Mouse (Mus musculus): ENCODE results near the gene Tcf15.

Gene Tcf15

DNA sequence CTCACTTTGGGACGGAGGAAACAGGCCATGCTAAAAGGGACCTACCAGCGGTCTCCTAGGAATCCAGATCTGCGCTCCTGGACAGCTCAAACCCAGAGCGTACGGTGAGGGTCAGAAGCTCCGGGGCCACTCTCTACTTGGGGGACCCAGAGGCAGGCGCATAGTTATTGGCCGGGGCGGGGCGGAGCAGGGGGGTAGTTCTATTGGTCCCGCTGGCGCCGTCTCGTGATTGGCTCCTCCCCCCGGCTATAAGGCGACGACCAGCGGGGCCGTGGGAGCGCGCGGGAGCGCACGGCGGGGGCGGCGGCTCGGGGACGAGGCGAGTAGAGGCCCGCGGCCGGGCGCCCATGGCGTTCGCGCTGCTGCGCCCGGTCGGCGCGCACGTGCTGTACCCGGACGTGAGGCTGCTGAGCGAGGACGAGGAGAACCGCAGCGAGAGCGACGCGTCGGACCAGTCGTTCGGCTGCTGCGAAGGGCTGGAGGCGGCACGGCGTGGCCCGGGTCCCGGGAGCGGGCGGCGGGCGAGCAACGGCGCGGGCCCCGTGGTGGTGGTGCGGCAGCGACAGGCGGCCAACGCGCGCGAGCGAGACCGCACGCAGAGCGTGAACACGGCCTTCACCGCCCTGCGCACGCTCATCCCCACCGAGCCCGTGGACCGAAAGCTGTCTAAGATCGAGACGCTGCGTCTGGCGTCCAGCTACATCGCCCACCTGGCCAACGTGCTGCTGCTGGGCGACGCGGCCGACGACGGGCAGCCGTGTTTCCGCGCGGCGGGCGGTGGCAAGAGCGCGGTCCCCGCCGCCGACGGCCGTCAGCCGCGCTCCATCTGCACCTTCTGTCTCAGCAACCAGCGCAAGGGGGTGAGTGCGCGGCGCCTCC is at the start of gene Tcf15:
Gene Tcf15 (plus strand): TSS at position 283 of the 879 bp plus-strand sequence.
- no peak for DNase-seq (ENCODE audit: low spot score)

DNA sequence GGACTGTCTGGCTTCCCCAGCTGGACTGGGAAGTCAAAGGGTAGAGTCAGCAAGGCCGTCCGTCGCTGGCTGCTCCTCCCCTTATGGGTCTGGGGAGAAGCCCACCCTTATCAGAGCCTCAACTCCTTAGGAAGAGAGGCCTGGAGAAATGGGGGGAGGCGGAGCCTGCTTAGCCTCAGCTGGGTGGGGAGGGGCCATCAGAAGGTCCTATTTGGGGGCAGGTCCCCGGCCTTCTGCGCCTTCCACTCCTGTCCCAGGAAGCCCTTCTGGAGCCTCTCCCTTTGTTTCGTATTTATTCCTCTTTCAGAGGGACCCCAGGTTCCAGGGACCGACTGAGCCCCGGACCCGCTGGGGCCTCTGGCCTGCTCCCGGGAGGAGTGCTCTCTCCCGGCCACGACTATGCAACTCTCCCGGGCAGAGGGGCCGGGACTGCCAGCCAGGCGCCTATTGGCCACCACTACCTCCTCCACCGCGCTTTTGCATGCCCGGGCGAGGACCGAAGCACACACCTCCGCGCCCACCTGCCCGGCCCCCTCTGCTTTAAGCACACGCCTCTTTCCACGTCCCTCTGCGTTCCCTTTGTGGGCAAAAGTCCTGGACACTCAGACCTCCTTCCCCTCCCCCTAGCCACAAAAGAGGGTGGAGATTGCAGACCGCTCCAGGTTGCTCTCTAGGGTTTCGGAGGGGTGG is 48.4 kb upstream of the Tcf15 start:
- DNase-seq (ENCODE audit: low spot score), result no peak

DNA sequence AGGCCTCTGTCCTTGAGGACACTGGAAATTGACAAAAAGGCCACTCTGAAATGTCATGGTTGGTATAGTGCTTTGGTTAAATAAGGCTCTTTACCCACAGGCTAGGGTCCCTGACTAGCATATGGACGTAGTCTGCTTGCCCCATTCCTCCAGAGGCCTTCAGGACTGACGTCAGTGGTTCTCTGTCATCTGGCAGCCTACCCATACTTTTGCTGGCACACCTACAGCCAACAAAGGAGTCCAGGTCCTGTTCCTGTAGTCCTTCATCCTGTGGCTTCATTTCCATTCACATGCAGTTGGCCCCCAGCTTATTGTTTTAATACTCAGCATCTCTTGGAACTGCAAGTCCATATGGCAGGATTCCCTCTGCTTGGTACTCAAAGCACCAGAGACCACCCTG is 46.4 kb upstream of the Tcf15 start:
- no peak for DNase-seq (ENCODE audit: low spot score)

DNA sequence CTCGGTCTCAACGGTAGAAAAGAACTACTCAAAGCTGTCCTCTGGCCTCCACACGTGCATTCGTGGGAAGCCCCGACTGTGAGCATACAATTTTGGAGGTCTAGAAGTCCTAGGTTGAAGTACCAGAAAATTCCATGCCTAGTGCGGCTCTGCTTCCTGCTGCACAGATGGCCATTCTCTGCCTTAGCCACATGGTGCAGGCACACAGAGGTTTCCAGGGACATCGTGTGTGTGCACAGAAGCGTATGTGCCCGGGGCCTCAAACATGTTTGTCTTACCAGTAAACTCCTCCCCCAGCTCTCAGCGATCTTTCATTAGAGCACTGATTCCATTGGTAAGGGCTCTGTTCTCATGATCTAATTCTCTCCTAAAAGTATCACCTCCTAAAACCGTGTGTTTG is 45.4 kb upstream of the Tcf15 start:
- DNase-seq (ENCODE audit: low spot score), result no peak

DNA sequence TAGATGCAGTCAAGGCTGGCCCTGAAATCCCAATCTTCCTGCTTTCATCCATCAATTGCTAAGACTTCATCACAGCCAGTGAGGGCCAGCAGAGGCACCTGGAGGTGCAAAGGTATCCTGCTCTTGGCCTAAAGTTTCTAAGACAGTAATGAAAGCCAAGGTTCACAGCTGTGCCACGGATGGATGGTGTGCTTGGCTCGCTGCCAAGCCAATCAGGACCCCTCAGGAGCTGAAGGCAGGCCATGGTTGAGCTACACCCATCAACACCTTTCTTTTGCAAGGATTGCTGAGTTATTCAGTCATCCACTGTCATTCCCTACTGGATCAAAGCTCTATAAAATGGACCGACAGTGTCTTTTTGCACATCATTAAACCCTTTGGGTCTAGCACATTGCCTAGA is 43.8 kb upstream of the Tcf15 start:
- DNase-seq (ENCODE audit: low spot score), result no peak

DNA sequence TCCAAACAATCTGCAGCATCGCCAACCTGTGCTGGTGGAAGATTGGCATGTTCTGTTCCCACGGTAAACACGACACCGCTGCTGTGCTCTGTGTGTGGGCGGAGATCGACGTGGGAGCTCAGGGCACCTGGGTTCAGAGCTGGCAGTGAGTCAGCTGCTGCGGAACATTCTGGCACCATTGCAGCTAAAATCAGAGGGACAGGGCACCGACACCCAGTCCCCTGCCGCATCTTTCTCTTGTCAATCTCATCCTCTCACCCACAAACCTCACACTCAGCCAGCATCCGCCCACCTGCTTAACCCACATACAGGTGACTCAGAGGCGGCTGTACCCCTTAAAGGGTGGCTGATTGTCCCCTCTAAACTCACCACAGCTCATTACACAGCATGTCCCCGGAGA is 41.6 kb upstream of the Tcf15 start:
- DNase-seq (ENCODE audit: low spot score), result no peak

DNA sequence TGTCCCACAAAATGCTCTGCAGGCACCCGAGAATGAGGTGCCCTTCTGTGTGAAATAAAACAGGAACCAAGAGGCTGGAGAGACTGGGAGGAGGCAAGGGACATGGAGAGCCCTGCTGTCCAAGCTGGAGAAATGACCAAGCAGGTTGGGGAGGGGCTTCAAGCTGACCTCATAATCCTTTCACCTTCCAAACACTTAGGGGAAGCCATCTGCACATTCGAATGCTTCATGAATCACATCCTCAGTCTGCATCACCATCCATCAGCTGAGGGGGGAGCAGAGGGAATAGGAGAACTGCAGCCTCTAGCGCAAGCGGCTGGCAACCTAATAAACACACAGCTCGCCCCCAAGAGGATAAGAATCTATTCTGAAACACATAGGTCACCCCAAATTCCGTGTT is 41.0 kb upstream of the Tcf15 start:
- no peak for DNase-seq (ENCODE audit: low spot score)

DNA sequence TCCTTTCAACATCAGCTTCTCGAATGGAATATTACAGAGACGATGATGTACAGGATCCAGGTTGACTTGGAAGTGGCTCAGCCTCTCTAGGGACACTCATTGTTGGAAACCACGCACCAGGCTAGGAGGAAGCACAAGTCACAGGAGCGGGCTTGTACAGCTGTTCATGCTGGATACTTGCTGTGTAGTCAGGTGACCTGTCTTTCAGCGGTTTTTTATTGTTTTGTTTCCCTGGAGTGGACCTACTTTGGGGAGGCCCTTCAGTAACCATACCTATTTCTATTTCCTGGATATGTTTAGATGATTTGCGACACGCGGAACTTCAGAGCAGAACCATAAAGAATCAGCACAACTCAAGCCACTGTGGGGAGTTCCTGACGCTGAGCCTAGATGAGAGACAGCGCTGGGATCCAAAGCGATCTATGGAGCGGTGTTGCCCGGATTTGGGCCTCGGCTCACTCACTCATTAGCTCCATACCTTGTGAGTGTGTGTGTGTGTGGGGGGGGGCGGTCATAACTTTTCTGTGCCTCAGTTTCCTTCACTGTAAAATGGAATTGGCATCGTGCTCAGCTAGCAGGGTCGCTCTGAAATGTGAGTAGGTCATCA is 38.5 kb upstream of the Tcf15 start:
- DNase-seq (ENCODE audit: low spot score), result no peak

DNA sequence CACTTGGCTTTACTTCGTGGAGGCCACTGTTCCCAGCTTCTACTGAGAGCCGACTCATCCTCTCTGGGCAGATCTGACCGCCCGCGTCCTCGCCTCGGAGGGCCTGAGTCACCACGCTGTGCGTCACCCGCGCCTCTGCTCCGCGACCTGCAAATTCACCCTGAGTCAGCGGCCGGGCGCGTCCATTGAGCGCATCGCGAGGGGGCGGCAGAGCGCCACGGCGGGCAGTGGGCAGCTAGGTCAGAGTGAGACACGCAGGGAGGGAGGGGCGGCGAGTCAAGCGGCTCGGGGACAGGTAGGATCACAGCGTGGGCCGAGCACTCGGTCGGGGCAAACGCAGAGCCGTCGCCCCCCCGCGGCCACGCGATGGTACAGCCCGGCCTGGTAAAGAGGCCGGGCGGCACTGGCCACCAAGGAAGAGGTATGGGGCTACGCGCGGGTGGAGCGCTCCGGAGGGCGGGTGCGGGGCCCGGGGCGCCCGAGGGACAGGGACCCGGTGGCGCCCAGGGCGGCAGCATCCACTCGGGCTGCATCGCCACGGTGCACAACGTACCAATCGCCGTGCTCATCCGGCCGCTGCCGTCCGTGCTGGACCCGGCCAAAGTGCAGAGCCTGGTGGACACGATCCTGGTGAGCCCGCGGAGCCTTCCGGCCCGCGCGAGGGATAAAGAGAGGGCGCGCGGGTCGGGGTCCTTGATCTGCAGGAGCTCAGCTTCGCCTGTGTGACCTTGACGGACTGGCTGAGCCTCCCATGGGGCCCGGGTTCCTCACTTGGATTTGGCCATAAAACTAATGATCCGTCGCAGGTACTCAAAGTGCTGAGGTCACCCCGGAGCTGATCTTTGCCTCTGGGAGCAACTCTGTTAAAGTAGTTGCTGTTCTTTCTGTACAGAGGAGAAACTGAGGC is 37.8 kb upstream of the Tcf15 start, which contains the start of gene Srxn1:
Gene Srxn1 (plus strand): TSS at position 199 of the 907 bp plus-strand sequence.
- DNase-seq (ENCODE audit: low spot score), result peak; percentile 63

DNA sequence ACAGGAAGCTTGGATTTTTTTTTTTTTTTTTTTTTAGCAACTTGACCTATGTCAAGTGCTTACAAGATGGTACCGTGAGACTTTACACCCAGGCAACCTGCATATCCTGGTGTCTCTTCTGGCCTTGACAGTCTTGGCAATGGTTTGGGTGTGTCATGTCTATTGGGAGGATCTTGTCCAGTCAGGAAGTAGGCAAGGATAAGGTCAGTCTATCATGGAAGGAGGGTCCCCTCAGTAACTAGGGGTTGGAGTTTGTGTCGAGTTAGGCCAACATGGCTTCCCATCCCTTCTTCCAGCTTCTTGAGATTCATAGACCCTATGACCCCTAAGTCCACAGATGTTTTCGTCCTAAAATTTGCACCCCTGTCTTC is 37.2 kb upstream of the Tcf15 start:
- no peak for DNase-seq (ENCODE audit: low spot score)

DNA sequence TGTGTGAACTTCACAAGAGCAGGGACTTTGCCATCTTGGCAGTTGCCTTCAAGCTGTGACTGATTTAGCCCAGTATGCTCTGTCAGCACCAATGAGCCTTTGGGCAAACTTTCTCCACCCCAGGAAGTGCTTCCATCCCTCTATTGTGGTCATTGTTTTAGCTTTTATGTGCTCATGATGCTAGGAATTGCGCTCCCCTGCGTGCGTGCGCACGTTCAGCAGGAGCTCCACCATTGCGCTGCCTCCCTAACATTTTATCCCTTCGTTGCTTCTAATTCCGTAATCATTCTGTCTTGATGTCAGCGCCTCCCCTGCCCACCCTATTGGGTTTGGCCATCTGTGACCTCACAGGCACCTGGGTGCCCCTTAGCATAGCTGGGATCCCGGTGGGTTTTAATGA is 36.8 kb upstream of the Tcf15 start:
- DNase-seq (ENCODE audit: low spot score), result no peak

DNA sequence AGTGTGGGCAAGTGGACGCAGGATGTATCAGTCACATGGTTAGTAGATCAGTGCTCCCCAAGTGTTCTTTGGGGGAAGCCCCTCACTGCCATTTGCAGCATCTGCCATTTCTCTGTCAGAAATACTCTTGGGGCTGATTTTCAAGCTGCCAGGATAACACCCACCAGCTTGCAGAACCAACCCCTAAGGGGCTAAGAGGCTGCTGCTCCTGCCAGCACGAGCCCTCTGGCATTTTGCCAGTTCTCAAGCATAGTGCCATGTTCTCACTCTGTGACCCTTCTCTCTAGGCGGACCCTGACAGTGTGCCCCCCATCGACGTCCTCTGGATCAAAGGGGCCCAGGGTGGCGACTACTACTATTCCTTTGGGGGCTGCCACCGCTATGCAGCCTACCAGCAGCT is 34.7 kb upstream of the Tcf15 start:
- no peak for DNase-seq (ENCODE audit: low spot score)

DNA sequence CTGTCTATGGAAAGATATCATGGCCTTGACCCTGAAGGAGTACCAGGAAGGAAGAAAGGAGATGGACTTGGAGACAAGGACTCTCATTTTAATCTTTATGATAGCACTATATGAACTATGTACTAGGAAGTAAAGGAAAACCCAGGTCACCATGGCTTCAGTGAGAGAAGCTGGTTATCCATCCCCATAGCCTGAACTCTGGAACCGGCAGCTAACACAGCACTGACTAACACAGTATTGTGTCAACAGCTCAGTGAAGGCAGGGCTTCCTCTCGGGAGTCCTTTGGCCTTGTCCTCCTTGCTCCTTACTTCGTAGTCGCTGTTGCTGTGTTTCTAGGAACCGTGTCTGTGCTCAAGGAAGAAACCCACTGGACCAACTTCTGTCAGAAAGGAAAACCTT is 34.0 kb upstream of the Tcf15 start:
- DNase-seq (ENCODE audit: low spot score), result no peak

DNA sequence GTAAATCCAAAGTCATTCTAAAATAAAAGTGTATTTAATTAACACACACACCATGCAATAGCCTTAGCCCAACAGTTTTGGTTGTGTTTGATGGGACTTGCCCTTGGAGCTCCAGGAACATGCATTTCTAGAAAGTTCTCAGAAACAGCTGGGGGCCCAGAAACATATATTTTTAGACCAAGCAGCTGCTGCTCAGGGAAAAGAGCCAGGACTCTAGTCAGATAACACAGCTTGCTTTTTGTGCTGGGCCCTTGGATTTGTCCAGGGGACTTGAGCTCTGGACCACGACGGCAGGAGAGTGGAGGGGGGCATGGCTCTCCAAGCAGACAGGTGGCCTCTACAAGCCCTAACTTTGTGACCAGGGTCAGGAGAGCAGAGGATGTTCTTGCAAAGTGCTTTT is 32.0 kb upstream of the Tcf15 start:
- no peak for DNase-seq (ENCODE audit: low spot score)

DNA sequence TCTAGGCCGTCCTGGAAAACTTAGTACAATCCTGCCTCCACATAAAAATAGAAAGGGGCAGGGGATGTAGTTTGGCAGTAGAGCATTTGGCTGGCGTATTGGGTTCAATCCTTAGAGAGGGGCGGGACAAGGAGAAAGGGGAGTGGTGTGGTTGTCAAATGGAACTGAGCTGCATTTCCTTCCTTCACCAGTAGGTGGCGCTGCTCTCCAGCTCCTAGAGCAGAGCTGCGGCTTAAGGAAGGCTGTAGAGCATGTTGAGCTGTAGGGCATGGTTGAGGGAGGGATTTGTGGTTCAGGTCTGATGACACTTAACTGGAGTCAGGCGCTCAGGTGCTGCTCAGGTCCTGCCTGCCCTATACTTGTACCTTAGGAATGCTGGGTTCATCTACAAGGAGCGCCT is 31.4 kb upstream of the Tcf15 start:
- peak; percentile 87 for DNase-seq (ENCODE audit: low spot score)

DNA sequence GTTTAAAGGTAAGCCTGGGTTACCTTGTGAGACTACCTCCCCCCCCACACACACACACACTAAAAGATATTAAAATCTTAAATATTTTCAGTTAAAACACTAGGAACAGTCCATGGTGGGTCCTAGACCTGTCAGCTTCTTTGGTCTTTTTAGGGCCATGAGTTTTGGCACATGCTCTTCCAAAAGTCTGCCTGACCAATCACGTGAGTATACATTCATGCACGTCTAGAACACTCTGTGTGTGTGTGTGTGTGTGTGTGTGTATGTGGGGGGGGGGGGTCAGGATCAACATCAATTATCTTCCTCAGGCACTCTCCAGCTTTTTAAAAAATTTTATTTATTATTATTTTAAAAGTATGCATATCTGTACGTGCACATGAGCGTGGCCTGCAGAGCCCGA is 30.9 kb upstream of the Tcf15 start:
- DNase-seq (ENCODE audit: low spot score), result no peak

DNA sequence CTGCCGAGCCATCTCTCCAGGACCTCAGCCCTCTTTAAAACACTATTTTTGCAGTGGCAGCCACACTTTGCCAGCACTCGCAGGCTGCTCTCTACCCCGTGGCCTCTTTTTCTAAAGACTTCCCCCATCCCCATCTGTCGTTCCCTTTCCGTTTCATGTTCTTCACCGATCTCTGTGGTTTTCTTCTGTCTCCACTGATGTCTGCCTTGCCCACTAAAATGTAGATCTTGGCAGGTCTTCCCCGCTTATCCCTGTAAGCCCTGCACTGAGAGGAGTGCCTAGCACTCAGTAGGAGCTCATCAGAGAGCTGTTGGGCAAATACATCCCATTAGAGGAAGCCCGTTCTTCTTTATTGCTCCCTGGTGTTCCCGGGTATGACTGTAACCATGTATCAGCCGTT is 30.4 kb upstream of the Tcf15 start:
- DNase-seq (ENCODE audit: low spot score), result no peak

DNA sequence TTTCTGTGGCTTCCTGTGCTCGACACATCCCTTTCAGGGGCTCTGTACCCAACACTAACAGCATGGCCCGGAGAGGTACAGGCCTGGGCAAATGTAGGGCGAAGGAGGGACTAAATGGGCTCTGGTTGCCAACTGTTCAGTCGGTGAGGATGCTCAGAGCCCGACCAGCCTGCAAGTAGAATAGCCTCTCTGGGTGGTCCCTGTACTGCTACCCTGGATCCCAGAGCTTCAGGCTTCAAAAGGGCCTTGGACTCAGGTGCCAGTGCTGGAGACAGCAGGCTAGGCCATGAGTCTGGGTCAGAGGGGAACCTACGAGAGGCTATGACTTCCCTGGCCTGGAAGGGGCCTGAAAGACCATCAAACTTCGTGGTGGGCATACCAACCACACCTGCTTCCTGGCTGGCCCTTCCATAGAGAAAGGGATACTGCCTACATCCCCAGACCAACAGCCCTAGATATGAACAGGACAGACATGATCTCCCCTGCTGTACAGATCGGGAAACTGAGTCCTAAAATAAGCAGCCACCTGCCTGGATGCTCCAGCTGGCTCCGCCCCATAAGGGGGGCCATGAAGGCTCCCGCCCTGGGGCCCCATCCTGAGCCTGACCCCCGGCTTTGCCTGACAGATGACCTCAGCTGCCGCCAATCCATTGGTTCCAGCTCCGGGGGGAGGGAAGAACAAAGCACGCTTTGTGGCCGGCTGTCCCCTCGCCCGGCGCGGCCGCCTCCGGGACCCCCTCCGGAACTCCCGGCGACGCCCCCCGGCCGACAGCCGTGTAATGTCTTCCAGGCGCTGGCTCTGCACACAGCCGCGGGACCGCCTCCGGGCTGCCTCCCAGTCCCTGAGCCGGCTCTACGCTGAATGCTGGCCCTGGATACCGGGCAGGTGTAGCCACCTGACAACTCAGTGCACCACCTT is 29.0 kb upstream of the Tcf15 start:
- DNase-seq (ENCODE audit: low spot score), result no peak

DNA sequence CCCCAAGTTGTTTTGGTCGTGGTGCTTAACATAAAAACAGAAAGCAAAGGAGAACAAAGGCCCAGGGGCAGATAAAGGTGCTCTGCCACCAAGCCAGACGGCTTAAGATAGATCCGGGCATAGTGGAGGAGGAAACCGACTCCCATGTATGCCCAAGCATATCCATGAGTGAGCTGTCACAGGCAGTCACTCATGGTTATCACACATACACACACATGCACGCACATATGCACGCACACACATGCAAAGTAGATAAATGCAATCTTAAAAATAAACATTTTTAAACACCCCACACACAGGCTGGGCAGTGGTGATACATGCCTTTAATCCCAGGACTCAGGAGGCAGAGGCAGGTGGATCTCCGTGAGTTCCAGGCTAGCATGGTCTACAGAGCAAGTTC is 25.7 kb upstream of the Tcf15 start:
- DNase-seq (ENCODE audit: low spot score), result no peak

DNA sequence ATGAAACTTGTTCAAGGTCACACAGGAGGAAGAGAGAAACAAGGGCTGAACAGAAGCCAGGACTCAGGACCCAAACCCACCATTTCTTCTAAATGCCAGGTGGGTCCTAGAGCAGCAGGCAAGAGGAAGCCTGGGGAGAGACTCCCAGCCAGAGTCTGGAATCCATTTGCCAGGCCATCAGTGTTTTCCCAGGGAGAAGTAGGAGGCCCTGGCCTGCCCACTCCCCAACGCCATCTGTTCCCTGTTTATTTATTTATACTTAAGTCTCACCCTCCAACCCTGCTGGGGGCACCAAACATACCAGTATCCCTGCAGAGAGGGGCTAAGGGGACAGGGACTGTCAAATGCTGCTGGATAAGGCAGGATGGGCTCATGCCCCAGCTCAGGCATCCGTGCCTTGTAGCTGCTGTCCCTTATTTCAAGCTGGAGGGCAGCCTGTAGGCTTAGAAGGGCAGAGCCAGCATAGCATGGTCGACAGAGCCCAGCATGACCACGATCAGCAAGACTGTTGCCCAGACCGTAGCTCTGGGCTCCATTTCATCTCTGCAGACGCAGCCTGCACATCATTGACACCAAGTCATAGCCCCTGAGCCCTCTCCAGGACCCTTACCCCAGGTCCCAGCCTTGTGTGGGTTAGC is 24.0 kb upstream of the Tcf15 start:
- DNase-seq (ENCODE audit: low spot score), result no peak

DNA sequence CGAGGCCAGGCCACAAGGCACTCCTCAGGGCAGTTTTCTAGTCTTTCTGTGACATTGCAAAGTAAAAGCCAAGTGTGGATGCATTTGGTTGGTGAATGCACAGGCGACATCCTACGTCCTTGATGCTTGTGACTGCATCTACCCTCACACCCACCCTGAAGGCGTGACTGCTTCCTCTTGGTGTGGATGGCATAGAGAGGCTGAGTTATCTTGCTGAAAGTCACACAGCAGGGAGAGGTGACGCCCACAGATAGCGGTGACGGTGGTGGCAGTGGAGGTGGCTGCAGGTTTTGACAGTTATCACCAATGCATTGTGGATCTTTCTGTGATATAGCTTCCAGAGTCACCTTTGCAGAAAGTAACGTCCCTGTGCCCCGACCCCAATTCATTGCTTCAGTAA is 20.5 kb upstream of the Tcf15 start:
- no peak for DNase-seq (ENCODE audit: low spot score)

Data from ovary, postnatal 10 days (tissue).